Mouse (Mus musculus): ENCODE measurements around the gene Gm49711.
"Not testable (repeated sequence)": the region's sequence is repeated elsewhere in the genome, so short reads cannot be mapped to it uniquely, and the experiment has no call there.

The Gm49711 gene

GRCm38 (mm10) chr16:92064801-92065200 is 6.7 kb downstream of the Gm49711 start:
- DNase-seq, result no peak

GRCm38 (mm10) chr16:92070338-92070737 is 12.2 kb downstream of the Gm49711 start:
- DNase-seq, result no peak

- DNase-seq, result no peak
These were observed 18.7 kb downstream of the Gm49711 start for GRCm38 (mm10) chr16:92076797-92077196.

GRCm38 (mm10) chr16:92083771-92084453 is 25.8 kb downstream of the Gm49711 start:
- no peak for DNase-seq

GRCm38 (mm10) chr16:92089225-92089624 is 31.1 kb downstream of the Gm49711 start:
- no peak for DNase-seq

- no peak for DNase-seq
These were observed 33.8 kb downstream of the Gm49711 start for GRCm38 (mm10) chr16:92091876-92092275.

- no peak for DNase-seq
These were observed 40.4 kb downstream of the Gm49711 start for GRCm38 (mm10) chr16:92098351-92099051.

GRCm38 (mm10) chr16:92099598-92099997 is 41.5 kb downstream of the Gm49711 start:
- no peak for DNase-seq

- DNase-seq, result no peak
These were observed 42.0 kb downstream of the Gm49711 start for GRCm38 (mm10) chr16:92100111-92100510.

GRCm38 (mm10) chr16:92102115-92102514 is 44.0 kb downstream of the Gm49711 start:
- DNase-seq, result no peak

- not testable (repeated sequence) for DNase-seq
These were observed 44.8 kb downstream of the Gm49711 start for GRCm38 (mm10) chr16:92102931-92103330.

GRCm38 (mm10) chr16:92103572-92104331 is 45.6 kb downstream of the Gm49711 start:
- DNase-seq, result peak; percentile 65

GRCm38 (mm10) chr16:92104332-92104590 is 46.1 kb downstream of the Gm49711 start:
- DNase-seq, result no peak

GRCm38 (mm10) chr16:92104951-92105350 is 46.8 kb downstream of the Gm49711 start:
- DNase-seq, result no peak

- peak; percentile 50 for DNase-seq
These were observed 47.5 kb downstream of the Gm49711 start for GRCm38 (mm10) chr16:92105631-92106030.

GRCm38 (mm10) chr16:92107346-92107745 is 49.2 kb downstream of the Gm49711 start:
- DNase-seq, result no peak

GRCm38 (mm10) chr16:92114706-92115241 is 56.7 kb downstream of the Gm49711 start:
- DNase-seq, result peak; percentile 63

- DNase-seq, result peak; percentile 21
These were observed 57.7 kb downstream of the Gm49711 start for GRCm38 (mm10) chr16:92115611-92116421.

- no peak for DNase-seq
These were observed 59.5 kb downstream of the Gm49711 start for GRCm38 (mm10) chr16:92117337-92118209.

- peak; percentile 28 for DNase-seq
These were observed 60.9 kb downstream of the Gm49711 start for GRCm38 (mm10) chr16:92119013-92119515.

- DNase-seq, result no peak
These were observed 62.9 kb downstream of the Gm49711 start for GRCm38 (mm10) chr16:92120899-92121531.

Measured in kidney, postnatal 14 days (tissue).